Mouse (Mus musculus) gonadal fat pad, adult 2 months (tissue): ENCODE measurements at regions not wholly inside any gene's neighbourhood (a gene's known extent, or its start where the extent isn't known, plus 50 kb on each side); places are given as distances from the start of the nearest gene placed in this dataset.

Experiments
- DNase-seq: peaks from one replicate; pipeline ENCODE4 v3.0.0-alpha.2; 2012; ENCODE audit warnings: low read depth

DNA sequence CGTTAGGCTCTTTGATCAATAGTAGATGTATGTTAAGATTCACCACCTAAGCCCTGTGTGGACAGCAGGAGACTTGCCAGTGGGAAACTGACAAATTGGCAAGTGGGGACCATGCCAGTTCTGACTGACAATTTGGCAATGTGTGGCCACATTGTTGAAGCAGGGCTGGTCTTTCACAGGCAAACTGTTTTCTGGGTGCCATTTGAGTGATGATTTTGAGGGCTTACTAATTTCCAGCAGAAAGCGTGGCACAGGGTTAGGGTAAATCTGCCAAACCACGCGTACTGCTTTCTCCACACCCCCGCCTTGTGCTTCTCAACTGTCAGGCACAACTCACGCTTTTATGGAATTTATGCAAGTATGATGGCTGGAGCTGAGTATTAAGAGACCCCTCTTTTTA, 91.2 kb upstream of the Trpm3 start:
- no peak for DNase-seq

GRCm38 (mm10) chr19:22066302-22066701, 72.5 kb upstream of the Trpm3 start:
- no peak for DNase-seq

- no peak for DNase-seq
These were observed 68.4 kb upstream of the Trpm3 start for GRCm38 (mm10) chr19:22070246-22071030.

- DNase-seq: no peak
These were observed 67.1 kb upstream of the Trpm3 start for GRCm38 (mm10) chr19:22071701-22072100.

DNA sequence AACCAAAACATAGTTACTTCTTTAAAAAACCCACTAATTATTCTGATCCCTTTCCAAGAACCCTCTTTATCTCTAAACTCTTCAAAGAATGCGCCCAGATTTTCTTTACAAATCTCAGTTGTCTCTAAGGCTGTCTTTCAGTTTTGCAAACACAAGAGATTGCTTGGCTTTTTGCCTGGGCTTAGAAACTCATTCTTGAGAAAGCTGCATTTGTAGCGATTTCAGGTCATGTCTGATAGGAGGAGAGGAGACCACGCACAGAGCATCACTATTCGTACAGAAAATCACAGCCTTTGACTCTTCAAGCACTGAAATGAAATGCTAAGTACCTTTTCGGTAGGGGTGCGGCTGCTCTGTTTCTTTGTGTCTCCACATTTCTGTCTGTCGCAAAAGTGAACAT, 64.8 kb upstream of the Trpm3 start:
- no peak for DNase-seq

DNA sequence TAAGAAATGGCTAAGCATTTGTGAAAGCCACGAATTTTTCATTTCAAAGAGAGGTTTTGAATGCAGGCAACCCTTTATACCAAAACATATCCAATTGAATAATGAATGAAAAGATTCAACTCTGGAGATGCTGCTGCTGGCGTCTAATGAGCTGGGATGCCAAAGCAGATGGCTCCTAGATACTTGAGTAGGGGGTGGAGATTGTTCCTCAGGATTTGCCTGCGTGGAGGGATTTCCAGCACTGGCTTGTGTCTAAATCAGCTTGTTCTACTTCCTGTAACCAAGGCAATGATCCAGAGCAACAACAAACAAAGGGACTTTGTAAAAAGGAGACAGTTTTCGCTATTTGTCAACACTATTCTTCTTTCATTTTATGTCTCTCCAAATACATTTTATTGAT, 57.4 kb upstream of the Trpm3 start:
- no peak for DNase-seq
